Mouse (Mus musculus): ENCODE results near the gene Bcl6b. TPM values are rescaled to one million over a fixed set of nuclear protein-coding genes. Genes with fewer than 3 reads are reported as not detected.

Bcl6b gene
- polyA plus RNA-seq, 1 experiment from 2014 or later: 6.7 TPM

GRCm38 (mm10) chr11:70230239-70230727 lies 685 bp upstream of the Bcl6b start:
- Histone ChIP-seq H3K4me3 (ENCODE audit: low read depth, low read length) (peak overlapping the region; percentile 9; the same call in 1 of the 2 replicates), H3K4me2 (ENCODE audit: low read depth, low read length) (peak overlapping the region; percentile 43), H3K9me3 (replicated peaks; ENCODE audit: control insufficient read depth, low read length) (no peaks in the 10 kb centered on the region), H3K36me3 (replicated peaks; ENCODE audit: control insufficient read depth, insufficient read depth, low read depth, low read length) (no peaks in the 10 kb centered on the region), H3K9ac (replicated peaks; ENCODE audit: low read length) (0 out of 2 replicates have a peak overlapping the region, but pooled peaks have one; percentile 32), H3K27ac (replicated peaks; ENCODE audit: low read depth, low read length) (no peak overlapping the region), H3K27me3 (ENCODE audit: control insufficient read depth, insufficient read depth, low read length) (peaks cover 49% of the 10 kb centered on the region), H3K4me1 (ENCODE audit: control insufficient read depth, insufficient read depth, low read length) (no peaks in the 10 kb centered on the region; the same call in 1 of the 2 replicates)
- DNase-seq (ENCODE audit: low spot score): peak; percentile 93
- WGBS: 3% methylated on average over 32 of the region's 32 CpGs
- ATAC-seq (replicated peaks; ENCODE audit: insufficient number of reproducible peaks, low FRiP score, low TSS enrichment, low read depth): peak; percentile 41; the same call in 1 of the 2 replicates

- peak overlapping the region; percentile 32; the same call in 1 of the 2 replicates for H3K9ac ChIP-seq (replicated peaks; ENCODE audit: low read length)
- H3K4me1 ChIP-seq (ENCODE audit: control insufficient read depth, insufficient read depth, low read length): no peaks in the 10 kb centered on the region; the same call in 1 of the 2 replicates
- DNase-seq (ENCODE audit: low spot score) (peak; percentile 82), ATAC-seq (replicated peaks; ENCODE audit: insufficient number of reproducible peaks, low FRiP score, low TSS enrichment, low read depth) (no peak)
- H3K27me3 ChIP-seq (ENCODE audit: control insufficient read depth, insufficient read depth, low read length): peaks cover 54% of the 10 kb centered on the region
- peak overlapping the region; percentile 49 for H3K4me2 ChIP-seq (ENCODE audit: low read depth, low read length)
- no peaks in the 10 kb centered on the region for H3K9me3 ChIP-seq (replicated peaks; ENCODE audit: control insufficient read depth, low read length)
- no peak overlapping the region for H3K27ac ChIP-seq (replicated peaks; ENCODE audit: low read depth, low read length)
- under 1% methylated on average over 19 of the region's 19 CpGs for WGBS
- H3K36me3 ChIP-seq (replicated peaks; ENCODE audit: control insufficient read depth, insufficient read depth, low read depth, low read length): no peaks in the 10 kb centered on the region
- peak overlapping the region; percentile 24 for H3K4me3 ChIP-seq (ENCODE audit: low read depth, low read length)
These were observed 770 bp downstream of the Bcl6b start for GRCm38 (mm10) chr11:70228828-70229227.

GRCm38 (mm10) chr11:70227661-70228245 lies 1.8 kb downstream of the Bcl6b start:
- Histone ChIP-seq H3K4me1 (ENCODE audit: control insufficient read depth, insufficient read depth, low read length) (no peaks in the 10 kb centered on the region), H3K9me3 (replicated peaks; ENCODE audit: control insufficient read depth, low read length) (no peaks in the 10 kb centered on the region), H3K4me3 (ENCODE audit: low read depth, low read length) (no peak overlapping the region), H3K27ac (replicated peaks; ENCODE audit: low read depth, low read length) (no peak overlapping the region), H3K9ac (replicated peaks; ENCODE audit: low read length) (no peak overlapping the region), H3K36me3 (replicated peaks; ENCODE audit: control insufficient read depth, insufficient read depth, low read depth, low read length) (no peaks in the 10 kb centered on the region), H3K4me2 (ENCODE audit: low read depth, low read length) (no peak overlapping the region), H3K27me3 (ENCODE audit: control insufficient read depth, insufficient read depth, low read length) (peaks cover 54% of the 10 kb centered on the region)
- no peak for ATAC-seq (replicated peaks; ENCODE audit: insufficient number of reproducible peaks, low FRiP score, low TSS enrichment, low read depth)
- WGBS: 84% methylated on average over 4 of the region's 4 CpGs
- no peak for DNase-seq (ENCODE audit: low spot score)

- H3K4me3 ChIP-seq (ENCODE audit: low read depth, low read length): no peak overlapping the region
- no peaks in the 10 kb centered on the region for H3K9me3 ChIP-seq (replicated peaks; ENCODE audit: control insufficient read depth, low read length)
- H3K9ac ChIP-seq (replicated peaks; ENCODE audit: low read length): no peak overlapping the region
- ATAC-seq (replicated peaks; ENCODE audit: insufficient number of reproducible peaks, low FRiP score, low TSS enrichment, low read depth) (no peak), DNase-seq (ENCODE audit: low spot score) (no peak)
- peaks cover 54% of the 10 kb centered on the region for H3K27me3 ChIP-seq (ENCODE audit: control insufficient read depth, insufficient read depth, low read length)
- H3K36me3 ChIP-seq (replicated peaks; ENCODE audit: control insufficient read depth, insufficient read depth, low read depth, low read length): no peaks in the 10 kb centered on the region
- H3K27ac ChIP-seq (replicated peaks; ENCODE audit: low read depth, low read length): no peak overlapping the region
- no peak overlapping the region for H3K4me2 ChIP-seq (ENCODE audit: low read depth, low read length)
- whole genome bisulfite sequencing: 36% methylated on average over 5 of the region's 5 CpGs
- no peaks in the 10 kb centered on the region for H3K4me1 ChIP-seq (ENCODE audit: control insufficient read depth, insufficient read depth, low read length)
These were observed 2.5 kb downstream of the Bcl6b start for GRCm38 (mm10) chr11:70227126-70227525.

GRCm38 (mm10) chr11:70226602-70226890 lies 3.1 kb downstream of the Bcl6b start:
- H3K4me3 ChIP-seq (ENCODE audit: low read depth, low read length): peak overlapping the region; percentile 16
- H3K4me2 ChIP-seq (ENCODE audit: low read depth, low read length): peak overlapping the region; percentile 37
- WGBS: 6% methylated on average over 18 of the region's 18 CpGs
- H3K4me1 ChIP-seq (ENCODE audit: control insufficient read depth, insufficient read depth, low read length): no peaks in the 10 kb centered on the region; the same call in 1 of the 2 replicates
- ATAC-seq (replicated peaks; ENCODE audit: insufficient number of reproducible peaks, low FRiP score, low TSS enrichment, low read depth) (no peak), DNase-seq (ENCODE audit: low spot score) (no peak)
- H3K27ac ChIP-seq (replicated peaks; ENCODE audit: low read depth, low read length): no peak overlapping the region
- H3K9me3 ChIP-seq (replicated peaks; ENCODE audit: control insufficient read depth, low read length): no peaks in the 10 kb centered on the region
- H3K36me3 ChIP-seq (replicated peaks; ENCODE audit: control insufficient read depth, insufficient read depth, low read depth, low read length): no peaks in the 10 kb centered on the region
- peaks cover 54% of the 10 kb centered on the region for H3K27me3 ChIP-seq (ENCODE audit: control insufficient read depth, insufficient read depth, low read length)
- H3K9ac ChIP-seq (replicated peaks; ENCODE audit: low read length): no peak overlapping the region; the same call in 1 of the 2 replicates

GRCm38 (mm10) chr11:70225798-70226601 lies 3.6 kb downstream of the Bcl6b start:
- no peak overlapping the region; the same call in 1 of the 2 replicates for H3K9ac ChIP-seq (replicated peaks; ENCODE audit: low read length)
- no peaks in the 10 kb centered on the region for H3K36me3 ChIP-seq (replicated peaks; ENCODE audit: control insufficient read depth, insufficient read depth, low read depth, low read length)
- 17% methylated on average over 27 of the region's 27 CpGs for WGBS
- peak overlapping the region; percentile 37 for H3K4me2 ChIP-seq (ENCODE audit: low read depth, low read length)
- no peak overlapping the region for H3K27ac ChIP-seq (replicated peaks; ENCODE audit: low read depth, low read length)
- H3K9me3 ChIP-seq (replicated peaks; ENCODE audit: control insufficient read depth, low read length): no peaks in the 10 kb centered on the region
- H3K27me3 ChIP-seq (ENCODE audit: control insufficient read depth, insufficient read depth, low read length): peaks cover 54% of the 10 kb centered on the region
- peak overlapping the region; percentile 16 for H3K4me3 ChIP-seq (ENCODE audit: low read depth, low read length)
- DNase-seq (ENCODE audit: low spot score) (peak; percentile 35), ATAC-seq (replicated peaks; ENCODE audit: insufficient number of reproducible peaks, low FRiP score, low TSS enrichment, low read depth) (no peak)
- no peaks in the 10 kb centered on the region; the same call in 1 of the 2 replicates for H3K4me1 ChIP-seq (ENCODE audit: control insufficient read depth, insufficient read depth, low read length)

GRCm38 (mm10) chr11:70223724-70224123 lies 5.9 kb downstream of the Bcl6b start:
- H3K27me3 ChIP-seq (ENCODE audit: control insufficient read depth, insufficient read depth, low read length): peaks cover 38% of the 10 kb centered on the region
- H3K4me1 ChIP-seq (ENCODE audit: control insufficient read depth, insufficient read depth, low read length): no peaks in the 10 kb centered on the region; the same call in 1 of the 2 replicates
- no peak overlapping the region for H3K4me2 ChIP-seq (ENCODE audit: low read depth, low read length)
- no peaks in the 10 kb centered on the region for H3K36me3 ChIP-seq (replicated peaks; ENCODE audit: control insufficient read depth, insufficient read depth, low read depth, low read length)
- H3K4me3 ChIP-seq (ENCODE audit: low read depth, low read length): no peak overlapping the region
- 88% methylated on average over 9 of the region's 9 CpGs for WGBS
- no peak for DNase-seq (ENCODE audit: low spot score)
- no peaks in the 10 kb centered on the region for H3K9me3 ChIP-seq (replicated peaks; ENCODE audit: control insufficient read depth, low read length)
- H3K9ac ChIP-seq (replicated peaks; ENCODE audit: low read length): no peak overlapping the region
- H3K27ac ChIP-seq (replicated peaks; ENCODE audit: low read depth, low read length): no peak overlapping the region
- no peak for ATAC-seq (replicated peaks; ENCODE audit: insufficient number of reproducible peaks, low FRiP score, low TSS enrichment, low read depth)
